Mouse (Mus musculus) heart, embryonic 14.5 days (tissue): ENCODE results near the gene Klra2. TPM values are rescaled to one million over a fixed set of nuclear protein-coding genes. Genes with fewer than 3 reads are reported as not detected.

Source experiments
- polyA plus RNA-seq: library from polyadenylated mRNA; unstranded; fragments of >200 nt; fragmentation: Nextera tagmentation; extraction: Ambion mirVana; gene quantifications from 2 replicates; pipeline ENCODE4 v1.2.1, GENCODE M21; 2014

Gene Klra2
- polyA plus RNA-seq, 1 experiment from 2014 or later: 0.18 TPM

Other genes with a start within 250 kb of the Klra2 start
- gene Magohb, start 45.9 kb upstream of the Klra2 start, polyA plus RNA-seq: 41.7 and 44.8 TPM in 2 replicates
- 0.12 and 0.39 TPM in 2 replicates for gene Styk1, start 106.2 kb upstream of the Klra2 start, polyA plus RNA-seq
- gene Ybx3, start 141.1 kb upstream of the Klra2 start, polyA plus RNA-seq: 76.4 and 98.6 TPM in 2 replicates
- not detected in 2 replicates for gene 5430401F13Rik, start 239.0 kb upstream of the Klra2 start, polyA plus RNA-seq
- not detected in 2 replicates for gene Gm6619, start 239.0 kb upstream of the Klra2 start, polyA plus RNA-seq